Mouse (Mus musculus): ENCODE results near the gene Vamp9. TPM values are rescaled to one million over a fixed set of nuclear protein-coding genes. Genes with fewer than 3 reads are reported as not detected.
A peak's percentile ranks its signal among the peaks of the same experiment; 100 is the strongest.

Gene Vamp9
- polyA plus RNA-seq, 1 experiment from 2014 or later, result not detected

GRCm38 (mm10) chr5:99977516-99978301 lies 71.7 kb downstream of the Vamp9 start:
- peak overlapping the region; percentile 100 for H3K27ac ChIP-seq
- WGBS, result under 1% methylated on average over 43 of the region's 50 CpGs
- ATAC-seq (ENCODE audit: insufficient number of reproducible peaks, insufficient read depth, low FRiP score, low TSS enrichment, low read depth), result peak; percentile 27; the same call in 1 of the 2 replicates
- peak overlapping the region; percentile 85 for H3K4me2 ChIP-seq
- no peaks in the 10 kb centered on the region for H3K27me3 ChIP-seq
- peak overlapping the region; percentile 93 for H3K4me3 ChIP-seq (replicated peaks)
- peaks cover 17% of the 10 kb centered on the region for H3K36me3 ChIP-seq
- peak overlapping the region; percentile 99 for H3K9ac ChIP-seq (replicated peaks)
- H3K9me3 ChIP-seq, result no peaks in the 10 kb centered on the region
- H3K4me1 ChIP-seq (replicated peaks), result peaks cover 31% of the 10 kb centered on the region

GRCm38 (mm10) chr5:99978699-99979442 lies 72.8 kb downstream of the Vamp9 start, which contains the start of the genes Hnrnpd and 4930524J08Rik:
Gene Hnrnpd (minus strand): TSS chr5:99978938.
Gene 4930524J08Rik (plus strand): TSS chr5:99979061.
- Histone ChIP-seq H3K27ac (peak within 1 kb of the TSS; percentile 100), H3K27me3 (no peaks in the 10 kb centered on the region), H3K9me3 (no peaks in the 10 kb centered on the region), H3K4me1 (replicated peaks) (peaks cover 25% of the 10 kb centered on the region), H3K36me3 (peaks cover 12% of the 10 kb centered on the region), H3K4me2 (peak within 1 kb of the TSS; percentile 85), H3K9ac (replicated peaks) (peak within 1 kb of the TSS; percentile 99), H3K4me3 (replicated peaks) (peak within 1 kb of the TSS; percentile 93)
- ATAC-seq (ENCODE audit: insufficient number of reproducible peaks, insufficient read depth, low FRiP score, low TSS enrichment, low read depth), result peak; percentile 94
- WGBS, result under 1% methylated on average over 97 of the region's 97 CpGs

GRCm38 (mm10) chr5:99983452-99984061 lies 77.5 kb downstream of the Vamp9 start:
- WGBS, result 91% methylated on average over 9 of the region's 9 CpGs
- no peaks in the 10 kb centered on the region for H3K27me3 ChIP-seq
- no peak for ATAC-seq (ENCODE audit: insufficient number of reproducible peaks, insufficient read depth, low FRiP score, low TSS enrichment, low read depth)

GRCm38 (mm10) chr5:99994166-99994565 lies 88.1 kb downstream of the Vamp9 start:
- 77% methylated on average over 3 of the region's 3 CpGs for WGBS

More at GRCm38 (mm10) chr5:99983452-99984061, 77.5 kb downstream of the Vamp9 start:
- H3K9ac ChIP-seq (replicated peaks), result no peak overlapping the region
- H3K4me2 ChIP-seq, result no peak overlapping the region
- no peaks in the 10 kb centered on the region for H3K36me3 ChIP-seq
- no peaks in the 10 kb centered on the region for H3K9me3 ChIP-seq
- no peak overlapping the region for H3K27ac ChIP-seq
- H3K4me1 ChIP-seq (replicated peaks), result peaks cover 2% of the 10 kb centered on the region; the same call in 1 of the 2 replicates
- no peak overlapping the region for H3K4me3 ChIP-seq (replicated peaks)

GRCm38 (mm10) chr5:99994680-99995079 lies 88.6 kb downstream of the Vamp9 start:
- no peaks in the 10 kb centered on the region for H3K36me3 ChIP-seq
- H3K27ac ChIP-seq, result no peak overlapping the region
- no peak overlapping the region for H3K4me2 ChIP-seq
- H3K27me3 ChIP-seq, result no peaks in the 10 kb centered on the region
- H3K9me3 ChIP-seq, result peaks cover 10% of the 10 kb centered on the region
- WGBS, result 91% methylated on average over 3 of the region's 3 CpGs
- H3K4me1 ChIP-seq (replicated peaks), result no peaks in the 10 kb centered on the region
- H3K4me3 ChIP-seq (replicated peaks), result no peak overlapping the region
- H3K9ac ChIP-seq (replicated peaks), result no peak overlapping the region
- no peak for ATAC-seq (ENCODE audit: insufficient number of reproducible peaks, insufficient read depth, low FRiP score, low TSS enrichment, low read depth)

More at GRCm38 (mm10) chr5:99994166-99994565, 88.1 kb downstream of the Vamp9 start:
- no peaks in the 10 kb centered on the region for H3K36me3 ChIP-seq
- ATAC-seq (ENCODE audit: insufficient number of reproducible peaks, insufficient read depth, low FRiP score, low TSS enrichment, low read depth), result no peak
- peaks cover 10% of the 10 kb centered on the region for H3K9me3 ChIP-seq
- no peak overlapping the region for H3K4me3 ChIP-seq (replicated peaks)
- no peak overlapping the region for H3K4me2 ChIP-seq
- no peak overlapping the region for H3K9ac ChIP-seq (replicated peaks)
- H3K27ac ChIP-seq, result no peak overlapping the region
- no peaks in the 10 kb centered on the region for H3K27me3 ChIP-seq
- H3K4me1 ChIP-seq (replicated peaks), result no peaks in the 10 kb centered on the region

- Histone ChIP-seq H3K27me3 (no peaks in the 10 kb centered on the region), H3K36me3 (no peaks in the 10 kb centered on the region), H3K27ac (no peak overlapping the region), H3K4me2 (no peak overlapping the region), H3K4me3 (replicated peaks) (no peak overlapping the region), H3K9me3 (peaks cover 10% of the 10 kb centered on the region), H3K9ac (replicated peaks) (no peak overlapping the region), H3K4me1 (replicated peaks) (no peaks in the 10 kb centered on the region)
- ATAC-seq (ENCODE audit: insufficient number of reproducible peaks, insufficient read depth, low FRiP score, low TSS enrichment, low read depth), result no peak
- WGBS, result 82% methylated on average over 7 of the region's 7 CpGs
Observed at GRCm38 (mm10) chr5:100000048-100000447, 94.0 kb downstream of the Vamp9 start.

- no peak overlapping the region for H3K27ac ChIP-seq
- H3K9me3 ChIP-seq, result peaks cover 10% of the 10 kb centered on the region
- 41% methylated on average over 8 of the region's 8 CpGs for WGBS
- ATAC-seq (ENCODE audit: insufficient number of reproducible peaks, insufficient read depth, low FRiP score, low TSS enrichment, low read depth), result no peak; the same call in 1 of the 2 replicates
- no peak overlapping the region for H3K4me3 ChIP-seq (replicated peaks)
- no peaks in the 10 kb centered on the region for H3K36me3 ChIP-seq
- H3K4me1 ChIP-seq (replicated peaks), result no peaks in the 10 kb centered on the region
- H3K27me3 ChIP-seq, result no peaks in the 10 kb centered on the region
- no peak overlapping the region for H3K4me2 ChIP-seq
- no peak overlapping the region for H3K9ac ChIP-seq (replicated peaks)
Observed at GRCm38 (mm10) chr5:100000500-100000899, 94.4 kb downstream of the Vamp9 start.

Other genes starting within 250 kb of the Vamp9 start
- 44.3 and 48.7 TPM in 2 replicates for gene Rasgef1b, start 177.2 kb upstream of the Vamp9 start, polyA plus RNA-seq (2016; fragmentation: Nextera tagmentation; extraction: Ambion mirVana)
- gene Hnrnpd, start 72.7 kb downstream of the Vamp9 start, polyA plus RNA-seq (2016; fragmentation: Nextera tagmentation; extraction: Ambion mirVana), result 469 and 520 TPM in 2 replicates
- gene 4930524J08Rik, start 72.8 kb downstream of the Vamp9 start, polyA plus RNA-seq (2016; fragmentation: Nextera tagmentation; extraction: Ambion mirVana), result 1.7 and 2.2 TPM in 2 replicates
- 257 and 266 TPM in 2 replicates for gene Hnrnpdl, start 133.4 kb downstream of the Vamp9 start, polyA plus RNA-seq (2016; fragmentation: Nextera tagmentation; extraction: Ambion mirVana)
- gene Enoph1, start 133.7 kb downstream of the Vamp9 start, polyA plus RNA-seq (2016; fragmentation: Nextera tagmentation; extraction: Ambion mirVana), result 48.2 and 52.1 TPM in 2 replicates